23 mouse cellular contexts compared by ENCODE assay signal in genomic region chr17:12909361-12910280, GRCm38 (mm10). TPM values are rescaled to one million over a fixed set of nuclear protein-coding genes. Genes with fewer than 3 reads are reported as not detected.
A peak's percentile ranks its signal among the peaks of the same experiment; 100 is the strongest.
DNase-seq lines count a peak whose midpoint lies in the region; ATAC-seq and TF ChIP-seq lines count a peak whose summit lies in the region.
"Had no signal": no experiment of that assay in that cellular context is flagged by ENCODE, and none has a peak within 500 bp of the region (broad histone marks: within the 10 kb centered on the region; RNA-seq: fewer than 3 reads in every experiment).

Gene Pnldc1 (minus strand): TSS chr17:12910230.

- H3K4me3 ChIP-seq in midbrain, embryonic 10.5 days: no peak within 1 kb of the TSS
- H3K4me3 ChIP-seq in midbrain, embryonic 14.5 days (replicated peaks; ENCODE audit: low read depth, low read length): no peak within 1 kb of the TSS
- peak within 1 kb of the TSS; percentile 83 for H3K4me3 ChIP-seq in testis, adult 2 months (ENCODE audit: control insufficient read depth, low read depth, low read length)
- H3K4me3 ChIP-seq in cerebellum, adult 2 months (replicated peaks; ENCODE audit: insufficient read depth, low read depth, low read length): no peak within 1 kb of the TSS
- H3K4me3 ChIP-seq: embryonic facial prominence, embryonic 12.5 days; heart, adult 2 months; hindbrain, embryonic 10.5 days; limb, embryonic 15.5 days; midbrain, embryonic 12.5 days; myocyte; neural tube, embryonic 15.5 days; stomach, embryonic 15.5 days had no signal

- no peak for ATAC-seq in midbrain, embryonic 14.5 days (ENCODE audit: low FRiP score, low TSS enrichment)
- ATAC-seq: Patski had no signal

- DNase-seq in adrenal gland, adult (ENCODE audit: inconsistent age in 2 of 2, low spot score in 1 of 2): peak; percentile 26 to 52
- DNase-seq in adrenal gland, postnatal 4 days (ENCODE audit: low spot score in 2 of 2): no peak
- no peak for DNase-seq in midbrain, embryonic 10.5 days (ENCODE audit: low spot score)
- no peak for DNase-seq in midbrain, embryonic 14.5 days
- DNase-seq in R1 (ENCODE audit: low read depth, low spot score): peak; percentile 81
- DNase-seq in yolk sac, embryonic 10.5 days (ENCODE audit: low spot score): no peak
- no peak for DNase-seq in cerebellum, adult 2 months
- DNase-seq: heart, adult 2 months; kidney, adult 18-20 months; kidney, postnatal 14 days; layer of hippocampus, adult 9-11 months; lung, adult 18-20 months; lung, postnatal 4 days; thymus, postnatal 14 days had no signal

- TF ChIP-seq CTCF in testis, adult 2 months (IDR thresholded peaks at IDR 0.05; ENCODE audit: control insufficient read depth, insufficient read depth, insufficient replicate concordance, low read depth, low read length): no peak
- no peak for TF ChIP-seq CTCF in cerebellum, adult 2 months (IDR thresholded peaks at IDR 0.05; ENCODE audit: borderline replicate concordance, insufficient read depth, low read depth, low read length)

- no peak within 1 kb of the TSS for H3K4me2 ChIP-seq in midbrain, embryonic 14.5 days (ENCODE audit: low read length)
- H3K4me2 ChIP-seq: embryonic facial prominence, embryonic 12.5 days; limb, embryonic 15.5 days; midbrain, embryonic 12.5 days; neural tube, embryonic 15.5 days; stomach, embryonic 15.5 days had no signal

- 81% methylated on average over 35 of the region's 35 CpGs for WGBS in midbrain, embryonic 10.5 days
- WGBS in midbrain, embryonic 14.5 days: 82% methylated on average over 35 of the region's 35 CpGs
- WGBS in cerebellum, adult 2 months: 82% methylated on average over 35 of the region's 35 CpGs

- peaks cover 70% of the 10 kb centered on the region for H3K36me3 ChIP-seq in midbrain, embryonic 10.5 days
- H3K36me3 ChIP-seq in midbrain, embryonic 14.5 days (ENCODE audit: control insufficient read depth, insufficient read depth, low read length): peaks cover 53% of the 10 kb centered on the region
- no peaks in the 10 kb centered on the region; the same call in 1 of the 2 replicates for H3K36me3 ChIP-seq in testis, adult 2 months (ENCODE audit: control insufficient read depth, insufficient read depth, low read length)

- 0 out of 2 replicates have a peak within 1 kb of the TSS, but pooled peaks have one; percentile 17 for H3K27ac ChIP-seq in midbrain, embryonic 10.5 days (replicated peaks)
- H3K27ac ChIP-seq in midbrain, embryonic 14.5 days (replicated peaks; ENCODE audit: low read depth, low read length): no peak within 1 kb of the TSS
- no peak within 1 kb of the TSS; the same call in 1 of the 2 replicates for H3K27ac ChIP-seq in testis, adult 2 months (ENCODE audit: control insufficient read depth, insufficient read depth, low read depth, low read length)
- H3K27ac ChIP-seq in cerebellum, adult 2 months (ENCODE audit: insufficient read depth, low read length): no peak within 1 kb of the TSS
- H3K27ac ChIP-seq: embryonic facial prominence, embryonic 12.5 days; heart, adult 2 months; hindbrain, embryonic 10.5 days; limb, embryonic 15.5 days; midbrain, embryonic 12.5 days; neural tube, embryonic 15.5 days; stomach, embryonic 15.5 days had no signal

- TF ChIP-seq POLR2A in testis, adult 2 months (IDR thresholded peaks at IDR 0.05; ENCODE audit: control insufficient read depth, low read depth, low read length): peak; percentile 29; the same call in 1 of the 2 replicates
- TF ChIP-seq POLR2A in cerebellum, adult 2 months (IDR thresholded peaks at IDR 0.05; ENCODE audit: borderline replicate concordance, insufficient read depth, low read length): no peak

- H3K9ac ChIP-seq in midbrain, embryonic 14.5 days (replicated peaks; ENCODE audit: low read length): no peak within 1 kb of the TSS
- H3K9ac ChIP-seq: embryonic facial prominence, embryonic 12.5 days; limb, embryonic 15.5 days; midbrain, embryonic 12.5 days; neural tube, embryonic 15.5 days; stomach, embryonic 15.5 days had no signal

- no peaks in the 10 kb centered on the region for H3K9me3 ChIP-seq in midbrain, embryonic 10.5 days (replicated peaks)
- no peaks in the 10 kb centered on the region for H3K9me3 ChIP-seq in midbrain, embryonic 14.5 days (ENCODE audit: control insufficient read depth, low read length)
- H3K9me3 ChIP-seq: embryonic facial prominence, embryonic 12.5 days; hindbrain, embryonic 10.5 days; limb, embryonic 15.5 days; midbrain, embryonic 12.5 days; neural tube, embryonic 15.5 days; stomach, embryonic 15.5 days had no signal

- H3K4me1 ChIP-seq in midbrain, embryonic 10.5 days: no peaks in the 10 kb centered on the region
- H3K4me1 ChIP-seq in midbrain, embryonic 14.5 days (ENCODE audit: control insufficient read depth, insufficient read depth, low read length): no peaks in the 10 kb centered on the region
- no peaks in the 10 kb centered on the region; the same call in 1 of the 2 replicates for H3K4me1 ChIP-seq in testis, adult 2 months (ENCODE audit: control insufficient read depth, insufficient read depth, low read length)
- no peaks in the 10 kb centered on the region for H3K4me1 ChIP-seq in cerebellum, adult 2 months (ENCODE audit: control insufficient read depth, insufficient read depth, low read length)
- H3K4me1 ChIP-seq: embryonic facial prominence, embryonic 12.5 days; hindbrain, embryonic 10.5 days; limb, embryonic 15.5 days; neural tube, embryonic 15.5 days; stomach, embryonic 15.5 days had no signal

- H3K27me3 ChIP-seq in midbrain, embryonic 10.5 days (ENCODE audit: low read depth, poor library complexity, severe bottlenecking): no peaks in the 10 kb centered on the region
- H3K27me3 ChIP-seq in midbrain, embryonic 14.5 days (ENCODE audit: control insufficient read depth, insufficient read depth, low read length): no peaks in the 10 kb centered on the region
- H3K27me3 ChIP-seq in testis, adult 2 months (ENCODE audit: control insufficient read depth, insufficient read depth, low read length): no peaks in the 10 kb centered on the region
- no peaks in the 10 kb centered on the region for H3K27me3 ChIP-seq in cerebellum, adult 2 months (ENCODE audit: control insufficient read depth, insufficient read depth, low read length)
- H3K27me3 ChIP-seq: embryonic facial prominence, embryonic 12.5 days; limb, embryonic 15.5 days; midbrain, embryonic 12.5 days; neural tube, embryonic 15.5 days; Patski; stomach, embryonic 15.5 days had no signal

RNA-seq across cellular contexts. Expression of gene Pnldc1, which starts in this region (rescaled TPM):
- 1 to 10 TPM; 3.1 to 3.6 TPM for total RNA-seq in adrenal gland, postnatal 4 days (2021)
- 1.0 and 2.0 TPM in 2 replicates for polyA plus RNA-seq in midbrain, embryonic 10.5 days (2016; fragmentation: Nextera tagmentation; extraction: Ambion mirVana)
- 3.1 and 3.7 TPM in 2 replicates for polyA plus RNA-seq in midbrain, embryonic 14.5 days (2014; fragmentation: Nextera tagmentation; extraction: Ambion mirVana)
- polyA plus RNA-seq in testis, adult 2 months (2012; rRNA removed): 13.9 and 17.1 TPM in 2 replicates
- 3.1 and 4.5 TPM in 2 replicates for polyA plus RNA-seq in cerebellum, adult 2 months (2012; rRNA removed)

Comparison
In these comparisons a context has a peak if more than half of its experiments do, and no peak if none do; other contexts are left out.
1. DNase-seq: peak in adrenal gland, adult (2 of 2) and R1 (single experiment); none in adrenal gland, postnatal 4 days (0 of 2), midbrain, embryonic 10.5 days (single experiment), midbrain, embryonic 14.5 days (single experiment), yolk sac, embryonic 10.5 days (single experiment) and cerebellum, adult 2 months (0 of 2).